In the genomic region with DNA sequence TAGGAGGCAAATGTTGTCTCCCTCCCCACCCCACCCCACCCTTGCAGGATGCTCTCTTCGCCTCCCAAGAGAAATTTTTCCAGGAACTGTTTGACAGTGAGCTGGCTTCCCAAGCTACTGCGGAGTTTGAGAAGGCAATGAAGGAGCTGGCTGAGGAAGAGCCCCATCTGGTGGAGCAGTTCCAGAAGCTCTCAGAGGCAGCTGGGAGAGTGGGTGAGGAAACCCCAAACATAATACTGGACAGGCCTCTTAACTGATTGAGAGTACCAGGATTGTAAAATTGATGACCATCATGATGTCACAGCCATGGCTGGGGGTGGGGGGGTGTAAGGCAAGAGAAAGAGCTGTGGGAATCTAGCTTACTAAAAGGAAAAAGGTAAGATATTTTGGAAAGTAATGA, we compare ENCODE assay signal across 9 mouse cellular contexts. TPM values are rescaled to one million over a fixed set of nuclear protein-coding genes. Genes with fewer than 3 reads are reported as not detected.
DNase-seq lines count a peak whose midpoint lies in the region; ATAC-seq and TF ChIP-seq lines count a peak whose summit lies in the region.
"Had no signal": no experiment of that assay in that cellular context is flagged by ENCODE, and none has a peak within 500 bp of the region (broad histone marks: within the 10 kb centered on the region; RNA-seq: fewer than 3 reads in every experiment).

No protein-coding gene starts in this region.

- peak; percentile 25 for DNase-seq in neural tube, embryonic 11.5 days (ENCODE audit: low spot score)
- no peak for DNase-seq in neural tube, embryonic 10.5 days (ENCODE audit: extremely low spot score, low spot score)
- peak; percentile 36 for DNase-seq in brain, embryonic 14.5 days (ENCODE audit: low read depth)
- DNase-seq in right cerebral cortex, postnatal 4 days: peak; percentile 32

- TF ChIP-seq CTCF in intestine, postnatal 0 days (IDR thresholded peaks at IDR 0.05; ENCODE audit: low read depth): peak; percentile 65
- TF ChIP-seq CTCF in brain, embryonic 14.5 days (IDR thresholded peaks at IDR 0.05; ENCODE audit: borderline replicate concordance, extremely low read depth, insufficient read depth, insufficient read length): peak; percentile 52; the same call in 1 of the 2 replicates

- ATAC-seq in intestine, postnatal 0 days: no peak
- ATAC-seq in intestine, embryonic 15.5 days: no peak
- no peak for ATAC-seq in neural tube, embryonic 11.5 days (ENCODE audit: insufficient read depth, low FRiP score, low TSS enrichment)
- no peak for ATAC-seq in hindbrain, embryonic 12.5 days (ENCODE audit: low FRiP score)
- no peak for ATAC-seq in neural tube, embryonic 15.5 days (ENCODE audit: low FRiP score)

- TF ChIP-seq POLR2A in brain, embryonic 14.5 days (IDR thresholded peaks at IDR 0.05; ENCODE audit: borderline replicate concordance, extremely low read depth, insufficient read depth, insufficient read length, poor library complexity, severe bottlenecking): no peak

- no peak overlapping the region for H3K27ac ChIP-seq in intestine, postnatal 0 days (ENCODE audit: low read depth, low read length)
- H3K27ac ChIP-seq in intestine, embryonic 15.5 days: no peak overlapping the region
- H3K27ac ChIP-seq in neural tube, embryonic 11.5 days (ENCODE audit: low read depth, low read length): no peak overlapping the region
- H3K27ac ChIP-seq in hindbrain, embryonic 12.5 days: no peak overlapping the region
- H3K27ac ChIP-seq in neural tube, embryonic 15.5 days (replicated peaks): no peak overlapping the region
- H3K27ac ChIP-seq: embryonic facial prominence, embryonic 12.5 days had no signal

- WGBS in intestine, postnatal 0 days: 53% methylated on average over 2 of the region's 2 CpGs
- WGBS in intestine, embryonic 15.5 days: 63% methylated on average over 2 of the region's 2 CpGs
- WGBS in neural tube, embryonic 11.5 days: 74% methylated on average over 2 of the region's 2 CpGs
- WGBS in hindbrain, embryonic 12.5 days: 82% methylated on average over 2 of the region's 2 CpGs
- 68% methylated on average over 2 of the region's 2 CpGs for WGBS in neural tube, embryonic 15.5 days

- no peaks in the 10 kb centered on the region for H3K9me3 ChIP-seq in intestine, postnatal 0 days (ENCODE audit: control insufficient read depth)
- H3K9me3 ChIP-seq in intestine, embryonic 15.5 days: no peaks in the 10 kb centered on the region
- H3K9me3 ChIP-seq in neural tube, embryonic 11.5 days (ENCODE audit: control insufficient read depth, low read length): no peaks in the 10 kb centered on the region
- H3K9me3 ChIP-seq in hindbrain, embryonic 12.5 days (replicated peaks): no peaks in the 10 kb centered on the region
- H3K9me3 ChIP-seq in neural tube, embryonic 15.5 days (replicated peaks): no peaks in the 10 kb centered on the region
- H3K9me3 ChIP-seq: embryonic facial prominence, embryonic 12.5 days had no signal

- no peak overlapping the region for H3K9ac ChIP-seq in intestine, postnatal 0 days (ENCODE audit: low read depth, low read length)
- no peak overlapping the region for H3K9ac ChIP-seq in intestine, embryonic 15.5 days
- H3K9ac ChIP-seq in neural tube, embryonic 11.5 days (ENCODE audit: low read length): no peak overlapping the region
- no peak overlapping the region for H3K9ac ChIP-seq in hindbrain, embryonic 12.5 days
- no peak overlapping the region for H3K9ac ChIP-seq in neural tube, embryonic 15.5 days (replicated peaks)
- H3K9ac ChIP-seq: embryonic facial prominence, embryonic 12.5 days had no signal

- H3K4me3 ChIP-seq in intestine, postnatal 0 days (ENCODE audit: low read depth, low read length): no peak overlapping the region
- no peak overlapping the region for H3K4me3 ChIP-seq in intestine, embryonic 15.5 days (replicated peaks)
- no peak overlapping the region for H3K4me3 ChIP-seq in neural tube, embryonic 11.5 days (ENCODE audit: low read depth, low read length)
- no peak overlapping the region for H3K4me3 ChIP-seq in hindbrain, embryonic 12.5 days
- H3K4me3 ChIP-seq in neural tube, embryonic 15.5 days (replicated peaks): no peak overlapping the region
- H3K4me3 ChIP-seq: embryonic facial prominence, embryonic 12.5 days had no signal

- H3K36me3 ChIP-seq in intestine, postnatal 0 days (ENCODE audit: control insufficient read depth, insufficient read depth): peaks cover 48% of the 10 kb centered on the region
- peaks cover 32% of the 10 kb centered on the region for H3K36me3 ChIP-seq in intestine, embryonic 15.5 days
- H3K36me3 ChIP-seq in neural tube, embryonic 11.5 days (ENCODE audit: control insufficient read depth, insufficient read depth, low read length): peaks cover 27% of the 10 kb centered on the region
- peaks cover 49% of the 10 kb centered on the region for H3K36me3 ChIP-seq in hindbrain, embryonic 12.5 days
- peaks cover 49% of the 10 kb centered on the region for H3K36me3 ChIP-seq in neural tube, embryonic 15.5 days

- H3K27me3 ChIP-seq in intestine, postnatal 0 days (replicated peaks; ENCODE audit: control insufficient read depth, insufficient read depth, low read length): no peaks in the 10 kb centered on the region
- H3K27me3 ChIP-seq in intestine, embryonic 15.5 days (replicated peaks): no peaks in the 10 kb centered on the region
- H3K27me3 ChIP-seq in neural tube, embryonic 11.5 days (ENCODE audit: control insufficient read depth, insufficient read depth, low read length): no peaks in the 10 kb centered on the region
- H3K27me3 ChIP-seq in hindbrain, embryonic 12.5 days: no peaks in the 10 kb centered on the region
- H3K27me3 ChIP-seq in neural tube, embryonic 15.5 days (replicated peaks): no peaks in the 10 kb centered on the region
- H3K27me3 ChIP-seq: embryonic facial prominence, embryonic 12.5 days had no signal

- H3K4me1 ChIP-seq in intestine, postnatal 0 days (replicated peaks; ENCODE audit: control insufficient read depth, insufficient read depth, low read length): peaks cover 4% of the 10 kb centered on the region; the same call in 1 of the 2 replicates
- H3K4me1 ChIP-seq in intestine, embryonic 15.5 days (replicated peaks): peaks cover 12% of the 10 kb centered on the region; the same call in 1 of the 2 replicates
- peaks cover 5% of the 10 kb centered on the region for H3K4me1 ChIP-seq in neural tube, embryonic 11.5 days (ENCODE audit: control insufficient read depth, insufficient read depth, low read length)
- H3K4me1 ChIP-seq in hindbrain, embryonic 12.5 days: peaks cover 9% of the 10 kb centered on the region
- peaks cover 15% of the 10 kb centered on the region for H3K4me1 ChIP-seq in neural tube, embryonic 15.5 days

- no peak overlapping the region for H3K4me2 ChIP-seq in intestine, postnatal 0 days (replicated peaks; ENCODE audit: low read depth)
- H3K4me2 ChIP-seq in intestine, embryonic 15.5 days (replicated peaks): no peak overlapping the region
- H3K4me2 ChIP-seq in neural tube, embryonic 11.5 days (ENCODE audit: low read depth): no peak overlapping the region
- no peak overlapping the region for H3K4me2 ChIP-seq in hindbrain, embryonic 12.5 days (replicated peaks)
- no peak overlapping the region for H3K4me2 ChIP-seq in neural tube, embryonic 15.5 days
- H3K4me2 ChIP-seq: embryonic facial prominence, embryonic 12.5 days had no signal

RNA-seq across cellular contexts. Expression of gene Pex19, which starts 2.6 kb away (rescaled TPM):
- 132 and 134 TPM in 2 replicates for polyA plus RNA-seq in intestine, postnatal 0 days (2015; fragmentation: Nextera tagmentation; extraction: Ambion mirVana)
- polyA plus RNA-seq in intestine, embryonic 15.5 days (2015; fragmentation: Nextera tagmentation; extraction: Ambion mirVana): 143 and 144 TPM in 2 replicates
- 182 and 185 TPM in 2 replicates for polyA plus RNA-seq in neural tube, embryonic 11.5 days (2014; fragmentation: Nextera tagmentation; extraction: Ambion mirVana)
- 105 and 106 TPM in 2 replicates for polyA plus RNA-seq in brain, embryonic 14.5 days (2012; rRNA removed)
- 178 and 183 TPM in 2 replicates for polyA plus RNA-seq in hindbrain, embryonic 12.5 days (2016; fragmentation: Nextera tagmentation; extraction: Ambion mirVana)
- polyA plus RNA-seq in neural tube, embryonic 15.5 days (2015; fragmentation: Nextera tagmentation; extraction: Ambion mirVana): 154 and 162 TPM in 2 replicates

RNA-seq across cellular contexts. Expression of gene Dcaf8, which starts 18.8 kb away (rescaled TPM):
- 48.6 and 50.8 TPM in 2 replicates for polyA plus RNA-seq in intestine, postnatal 0 days (2015; fragmentation: Nextera tagmentation; extraction: Ambion mirVana)
- polyA plus RNA-seq in intestine, embryonic 15.5 days (2015; fragmentation: Nextera tagmentation; extraction: Ambion mirVana): 98.2 and 101 TPM in 2 replicates
- polyA plus RNA-seq in neural tube, embryonic 11.5 days (2014; fragmentation: Nextera tagmentation; extraction: Ambion mirVana): 105 and 113 TPM in 2 replicates
- polyA plus RNA-seq in brain, embryonic 14.5 days (2012; rRNA removed): 76.6 and 84.5 TPM in 2 replicates
- polyA plus RNA-seq in hindbrain, embryonic 12.5 days (2016; fragmentation: Nextera tagmentation; extraction: Ambion mirVana): 136 and 137 TPM in 2 replicates
- 84.5 and 93.4 TPM in 2 replicates for polyA plus RNA-seq in neural tube, embryonic 15.5 days (2015; fragmentation: Nextera tagmentation; extraction: Ambion mirVana)

RNA-seq across cellular contexts. Expression of gene Ncstn, which starts 46.5 kb away (rescaled TPM):
- polyA plus RNA-seq in intestine, postnatal 0 days (2015; fragmentation: Nextera tagmentation; extraction: Ambion mirVana): 110 and 115 TPM in 2 replicates
- 135 and 136 TPM in 2 replicates for polyA plus RNA-seq in intestine, embryonic 15.5 days (2015; fragmentation: Nextera tagmentation; extraction: Ambion mirVana)
- polyA plus RNA-seq in neural tube, embryonic 11.5 days (2014; fragmentation: Nextera tagmentation; extraction: Ambion mirVana): 122 and 132 TPM in 2 replicates
- polyA plus RNA-seq in brain, embryonic 14.5 days (2012; rRNA removed): 136 and 139 TPM in 2 replicates
- 128 and 132 TPM in 2 replicates for polyA plus RNA-seq in hindbrain, embryonic 12.5 days (2016; fragmentation: Nextera tagmentation; extraction: Ambion mirVana)
- polyA plus RNA-seq in neural tube, embryonic 15.5 days (2015; fragmentation: Nextera tagmentation; extraction: Ambion mirVana): 100 and 109 TPM in 2 replicates

RNA-seq across cellular contexts. Expression of gene Copa, which starts 46.8 kb away (rescaled TPM):
- 133 and 139 TPM in 2 replicates for polyA plus RNA-seq in intestine, postnatal 0 days (2015; fragmentation: Nextera tagmentation; extraction: Ambion mirVana)
- polyA plus RNA-seq in intestine, embryonic 15.5 days (2015; fragmentation: Nextera tagmentation; extraction: Ambion mirVana): 201 and 203 TPM in 2 replicates
- polyA plus RNA-seq in neural tube, embryonic 11.5 days (2014; fragmentation: Nextera tagmentation; extraction: Ambion mirVana): 219 and 225 TPM in 2 replicates
- 79.5 and 135 TPM in 2 replicates for polyA plus RNA-seq in brain, embryonic 14.5 days (2012; rRNA removed)
- polyA plus RNA-seq in hindbrain, embryonic 12.5 days (2016; fragmentation: Nextera tagmentation; extraction: Ambion mirVana): 233 and 256 TPM in 2 replicates
- 174 and 182 TPM in 2 replicates for polyA plus RNA-seq in neural tube, embryonic 15.5 days (2015; fragmentation: Nextera tagmentation; extraction: Ambion mirVana)
